Mouse (Mus musculus) lung, embryonic 14.5 days (tissue): ENCODE data around the gene Orm2. TPM values are rescaled to one million over a fixed set of nuclear protein-coding genes. Genes with fewer than 3 reads are reported as not detected.
A peak's percentile ranks its signal among the peaks of the same experiment; 100 is the strongest.

Experiments used
- ATAC-seq: fragments of 200-750 bp; cut with Nextera tagmentation; 2 replicates; pipeline ENCODE4 v1.8.0; 2017; ENCODE audit warnings: mild to moderate bottlenecking, moderate TSS enrichment, moderate library complexity; ENCODE audit not compliant: insufficient read depth
- DNase-seq: peaks from one replicate; pipeline ENCODE4 v3.0.0-alpha.2; 2015
- H3K27ac ChIP-seq: fragments of 300-500 bp; sonication (generic); 2 replicates; pipeline ENCODE4 v1.5.1; 2014; ENCODE audit warnings: low read depth, mild to moderate bottlenecking, moderate library complexity
- H3K27me3 ChIP-seq: fragments of 300-500 bp; sonication (generic); 2 replicates; pipeline ENCODE4 v1.6.1; 2014; ENCODE audit warnings: low read length, control low read depth; ENCODE audit not compliant: insufficient read depth
- H3K36me3 ChIP-seq: fragments of 300-500 bp; sonication (generic); 2 replicates; pipeline ENCODE4 v1.6.1; 2014; ENCODE audit warnings: control low read depth; ENCODE audit not compliant: insufficient read depth
- H3K4me1 ChIP-seq: fragments of 300-500 bp; sonication (generic); 2 replicates; pipeline ENCODE4 v1.6.1; 2014; ENCODE audit warnings: antibody characterized with exemption, control low read depth; ENCODE audit not compliant: insufficient read depth
- H3K4me2 ChIP-seq: fragments of 300-500 bp; sonication (generic); 2 replicates; pipeline ENCODE4 v1.6.1; 2014; ENCODE audit warnings: mild to moderate bottlenecking
- H3K4me3 ChIP-seq: fragments of 300-500 bp; sonication (generic); 2 replicates; pipeline ENCODE4 v1.5.1; 2014; ENCODE audit warnings: low read depth, low read length
- H3K9ac ChIP-seq: fragments of 300-500 bp; sonication (generic); 2 replicates; pipeline ENCODE4 v1.6.1; 2014
- H3K9me3 ChIP-seq: fragments of 300-500 bp; sonication (generic); 2 replicates; pipeline ENCODE4 v1.6.1; 2016; ENCODE audit warnings: low read depth, low read length, control low read depth
- CTCF ChIP-seq: IDR thresholded peaks from 2 replicates; pipeline ENCODE4 v1.5.1; 2016; ENCODE audit warnings: antibody characterized with exemption, low read depth
- WGBS: fragments of 180-500 bp; shearing (Covaris S2); extraction: QIAGEN DNeasy Blood & Tissue Kit; methylation state at CpG from one replicate; pipeline ENCODE4 v1.1.7; 2014; 5-methylcytosine and 5-hydroxymethylcytosine counted together
- polyA plus RNA-seq: library from polyadenylated mRNA; unstranded; fragments of >200 nt; fragmentation: Nextera tagmentation; extraction: Ambion mirVana; gene quantifications from 2 replicates; pipeline ENCODE4 v1.2.1, GENCODE M21; 2014

The Orm2 gene
- polyA plus RNA-seq, 1 experiment from 2014 or later: not detected

DNA sequence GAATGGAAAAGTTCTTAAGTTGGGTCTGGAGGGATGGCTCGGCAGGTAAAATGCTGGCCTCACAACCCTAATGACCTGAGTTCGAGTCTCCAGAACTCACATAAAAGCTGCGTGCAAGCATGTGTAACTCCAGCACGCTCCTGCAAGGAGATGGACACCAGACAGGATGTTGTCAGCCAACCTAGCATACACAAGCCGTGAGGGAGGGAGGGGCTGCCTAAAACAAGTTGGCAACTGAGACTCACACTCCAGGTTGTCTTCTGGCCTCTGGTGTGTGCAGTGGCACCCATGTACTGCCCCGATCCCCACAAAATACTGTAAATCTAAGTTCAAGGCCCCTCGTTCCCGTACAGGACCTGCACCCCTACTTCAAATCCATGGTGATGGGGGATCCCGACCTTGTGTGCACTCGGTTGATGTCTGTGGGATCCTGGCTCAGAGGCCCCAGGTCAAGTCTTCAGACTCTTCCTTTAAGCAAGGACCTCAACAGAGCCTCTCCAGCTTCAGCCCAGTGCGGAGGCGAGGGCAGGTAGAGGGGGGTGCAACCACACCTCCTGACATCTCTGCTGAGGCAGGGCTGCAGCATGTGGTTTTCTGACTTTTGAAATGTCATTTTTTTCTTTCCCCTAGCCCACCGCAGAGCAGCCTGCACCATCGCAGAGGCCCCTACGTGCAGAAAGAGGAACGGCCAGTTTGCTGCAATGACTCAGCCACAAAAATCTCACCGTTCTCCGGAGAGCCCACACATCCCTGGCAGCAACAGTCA, 38.5 kb downstream of the Orm2 start:
- H3K4me3 ChIP-seq: no peak overlapping the region
- no peak overlapping the region for H3K9ac ChIP-seq
- TF ChIP-seq CTCF: no peak
- H3K4me1 ChIP-seq: peaks cover 51% of the 10 kb centered on the region
- H3K9me3 ChIP-seq: no peaks in the 10 kb centered on the region
- H3K4me2 ChIP-seq: no peak overlapping the region; the same call in none of the 2 replicates
- DNase-seq (no peak), ATAC-seq (no peak)
- H3K36me3 ChIP-seq: peaks cover 16% of the 10 kb centered on the region
- H3K27me3 ChIP-seq: no peaks in the 10 kb centered on the region
- H3K27ac ChIP-seq: no peak overlapping the region; the same call in 1 of the 2 replicates
- WGBS: 80% methylated on average over 18 of the region's 18 CpGs

- peak overlapping the region; percentile 95; the same call in 1 of the 2 replicates for H3K27ac ChIP-seq
Measured at GRCm38 (mm10) chr4:63401620-63402019, 39.4 kb downstream of the Orm2 start.

GRCm38 (mm10) chr4:63402056-63402455, 39.8 kb downstream of the Orm2 start:
- Histone ChIP-seq H3K9me3 (no peaks in the 10 kb centered on the region), H3K9ac (peak overlapping the region; percentile 37), H3K4me2 (peak overlapping the region; percentile 69), H3K36me3 (peaks cover 11% of the 10 kb centered on the region), H3K27me3 (no peaks in the 10 kb centered on the region), H3K4me3 (peak overlapping the region; percentile 31), H3K27ac (peak overlapping the region; percentile 95), H3K4me1 (peaks cover 54% of the 10 kb centered on the region)
- no peak for DNase-seq
- no peak for ATAC-seq
- WGBS: 62% methylated on average over 10 of the region's 10 CpGs
- TF ChIP-seq CTCF: no peak

More at GRCm38 (mm10) chr4:63401620-63402019, 39.4 kb downstream of the Orm2 start:
- peaks cover 15% of the 10 kb centered on the region for H3K36me3 ChIP-seq
- WGBS: 48% methylated on average over 6 of the region's 6 CpGs
- no peak for ATAC-seq
- H3K4me3 ChIP-seq: no peak overlapping the region
- H3K9me3 ChIP-seq: no peaks in the 10 kb centered on the region
- DNase-seq: peak; percentile 37
- peak overlapping the region; percentile 69 for H3K4me2 ChIP-seq
- no peaks in the 10 kb centered on the region for H3K27me3 ChIP-seq
- H3K9ac ChIP-seq: no peak overlapping the region
- H3K4me1 ChIP-seq: peaks cover 54% of the 10 kb centered on the region
- no peak for TF ChIP-seq CTCF

GRCm38 (mm10) chr4:63402558-63402957, 40.3 kb downstream of the Orm2 start:
- no peak for DNase-seq
- WGBS: 19% methylated on average over 6 of the region's 6 CpGs
- peaks cover 54% of the 10 kb centered on the region for H3K4me1 ChIP-seq
- ATAC-seq: peak; percentile 5; the same call in 1 of the 2 replicates
- H3K4me3 ChIP-seq: peak overlapping the region; percentile 31
- no peaks in the 10 kb centered on the region for H3K9me3 ChIP-seq
- no peaks in the 10 kb centered on the region for H3K27me3 ChIP-seq
- peak overlapping the region; percentile 95 for H3K27ac ChIP-seq
- H3K9ac ChIP-seq: peak overlapping the region; percentile 37
- peaks cover 5% of the 10 kb centered on the region for H3K36me3 ChIP-seq
- TF ChIP-seq CTCF: no peak
- peak overlapping the region; percentile 69 for H3K4me2 ChIP-seq

- ATAC-seq: peak; percentile 93
- Histone ChIP-seq H3K36me3 (no peaks in the 10 kb centered on the region), H3K9me3 (no peaks in the 10 kb centered on the region), H3K4me2 (peak within 1 kb of the TSS; percentile 69), H3K27me3 (no peaks in the 10 kb centered on the region), H3K27ac (peak within 1 kb of the TSS; percentile 95), H3K4me1 (peaks cover 54% of the 10 kb centered on the region), H3K9ac (peak within 1 kb of the TSS; percentile 37), H3K4me3 (peak within 1 kb of the TSS; percentile 31)
- WGBS: under 1% methylated on average over 17 of the region's 17 CpGs
- peak; percentile 97 for DNase-seq
- no peak for TF ChIP-seq CTCF
Measured at GRCm38 (mm10) chr4:63403040-63403959, 41.1 kb downstream of the Orm2 start, which contains the start of gene Akna. Akna (minus strand) TSS chr4:63403354.

GRCm38 (mm10) chr4:63404205-63404604, 42.0 kb downstream of the Orm2 start:
- Histone ChIP-seq H3K27ac (peak overlapping the region; percentile 95), H3K9me3 (no peaks in the 10 kb centered on the region), H3K36me3 (no peaks in the 10 kb centered on the region), H3K9ac (peak overlapping the region; percentile 37; the same call in 1 of the 2 replicates), H3K4me3 (no peak overlapping the region), H3K4me1 (peaks cover 51% of the 10 kb centered on the region), H3K4me2 (peak overlapping the region; percentile 69), H3K27me3 (no peaks in the 10 kb centered on the region)
- TF ChIP-seq CTCF: no peak
- ATAC-seq (no peak), DNase-seq (no peak)
- 33% methylated on average over 7 of the region's 7 CpGs for WGBS
